Mouse (Mus musculus) spleen, adult 2 months (tissue): Measurements from ENCODE around the gene Ctdspl2. TPM values are rescaled to one million over a fixed set of nuclear protein-coding genes. Genes with fewer than 3 reads are reported as not detected.
"Not testable (repeated sequence)": the region's sequence is repeated elsewhere in the genome, so short reads cannot be mapped to it uniquely, and the experiment has no call there.

Source experiments
- DNase-seq, 2 experiments: peaks; one replicate each; pipeline versions ENCODE4 v3.0.0 to v3.0.0-alpha.2; 2012 to 2021; ENCODE audit warnings: low spot score in 2 of 2, low read depth in 1 of 2
- H3K27ac ChIP-seq: fragments of 200-500 bp; 2 replicates; pipeline ENCODE4 v1.5.1; 2012; ENCODE audit warnings: low read length, inconsistent platforms; ENCODE audit not compliant: insufficient read depth
- H3K27me3 ChIP-seq: fragments of 200-500 bp; 2 replicates; pipeline ENCODE4 v1.6.1; 2012; ENCODE audit warnings: mild to moderate bottlenecking, moderate library complexity, low read length, inconsistent platforms; ENCODE audit not compliant: control insufficient read depth, insufficient read depth
- H3K36me3 ChIP-seq: fragments of 200-500 bp; 2 replicates; pipeline ENCODE4 v1.6.1; 2012; ENCODE audit warnings: mild to moderate bottlenecking, low read length, inconsistent platforms; ENCODE audit not compliant: control insufficient read depth, insufficient read depth
- H3K4me1 ChIP-seq: fragments of 200-500 bp; 2 replicates; pipeline ENCODE4 v1.6.1; 2011; ENCODE audit warnings: inconsistent platforms; ENCODE audit not compliant: control insufficient read depth, insufficient read depth, insufficient read length
- H3K4me3 ChIP-seq: fragments of 200-500 bp; 2 replicates; pipeline ENCODE4 v1.5.1; 2011; ENCODE audit warnings: mild to moderate bottlenecking, inconsistent platforms; ENCODE audit not compliant: insufficient read depth, insufficient read length; ENCODE audit errors: extremely low read depth
- CTCF ChIP-seq: fragments of 200-500 bp; IDR thresholded peaks from 2 replicates; pipeline ENCODE4 v1.5.1; 2011; ENCODE audit warnings: mild to moderate bottlenecking, inconsistent platforms; ENCODE audit not compliant: insufficient read depth, insufficient read length, insufficient replicate concordance; ENCODE audit errors: extremely low read depth
- POLR2A ChIP-seq: fragments of 200-500 bp; IDR thresholded peaks from 2 replicates; pipeline ENCODE4 v1.6.1; 2011; ENCODE audit warnings: low read depth, low read length, inconsistent platforms
- WGBS: fragments of 180-500 bp; shearing (Covaris S2); methylation state at CpG from one replicate; pipeline ENCODE4 v1.1.7; 2018; 5-methylcytosine and 5-hydroxymethylcytosine counted together
- polyA plus RNA-seq: library from polyadenylated mRNA; depleted of rRNA; stranded (reverse); fragments of >200 nt; gene quantifications from 2 replicates; pipeline ENCODE4 v1.2.3, GENCODE M21; 2012

The Ctdspl2 gene
- polyA plus RNA-seq, 1 experiment, result 2.9 TPM

DNA sequence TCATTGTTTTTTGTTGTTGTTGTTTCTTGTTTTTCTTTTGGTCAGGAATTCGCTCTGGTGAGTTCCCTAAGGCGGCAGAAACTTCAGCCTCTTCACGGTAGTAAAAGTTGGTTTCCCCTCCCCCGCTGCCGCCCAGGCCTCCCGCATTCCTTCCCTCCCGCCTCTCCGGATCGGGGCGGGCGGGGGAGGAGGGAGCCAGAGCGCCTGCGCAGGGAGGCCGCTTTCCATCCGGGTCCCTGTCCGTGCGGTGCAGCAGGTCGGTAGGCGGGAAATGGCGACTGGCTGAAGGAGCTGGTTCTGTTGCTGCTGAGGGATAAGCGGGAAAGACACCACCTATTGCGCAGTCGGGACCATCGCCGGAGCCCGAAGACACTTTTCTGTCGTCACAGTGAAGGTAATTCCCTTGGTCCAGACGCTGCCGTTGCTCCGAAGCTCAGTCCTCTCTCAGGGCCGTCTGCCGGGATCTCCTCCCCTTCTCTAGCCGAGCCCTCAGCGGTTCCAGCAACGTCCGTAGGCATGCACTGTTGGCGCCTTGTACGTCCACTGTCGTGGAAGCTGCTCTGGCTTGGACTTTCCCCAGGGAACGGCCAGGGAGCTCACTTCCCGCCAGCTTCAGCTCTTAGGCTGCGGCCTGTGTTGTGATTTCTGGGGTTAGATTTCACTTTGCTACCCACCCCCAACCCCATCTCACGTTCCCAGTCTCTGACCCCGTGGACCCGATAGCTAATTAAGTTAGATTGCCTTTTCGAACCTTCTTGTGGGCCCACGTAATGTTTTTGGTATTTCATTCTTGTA lies 620 bp downstream of the Ctdspl2 start:
- Histone ChIP-seq H3K27me3 (no peaks in the 10 kb centered on the region), H3K4me1 (no peaks in the 10 kb centered on the region), H3K4me3 (peak overlapping the region; percentile 98), H3K36me3 (no peaks in the 10 kb centered on the region; the same call in 1 of the 2 replicates), H3K27ac (peak overlapping the region; percentile 88)
- DNase-seq, result peak; percentile 81 to 88
- WGBS, result under 1% methylated on average over 47 of the region's 47 CpGs
- TF ChIP-seq CTCF, result no peak
- peak; percentile 62; the same call in 1 of the 2 replicates for TF ChIP-seq POLR2A

DNA sequence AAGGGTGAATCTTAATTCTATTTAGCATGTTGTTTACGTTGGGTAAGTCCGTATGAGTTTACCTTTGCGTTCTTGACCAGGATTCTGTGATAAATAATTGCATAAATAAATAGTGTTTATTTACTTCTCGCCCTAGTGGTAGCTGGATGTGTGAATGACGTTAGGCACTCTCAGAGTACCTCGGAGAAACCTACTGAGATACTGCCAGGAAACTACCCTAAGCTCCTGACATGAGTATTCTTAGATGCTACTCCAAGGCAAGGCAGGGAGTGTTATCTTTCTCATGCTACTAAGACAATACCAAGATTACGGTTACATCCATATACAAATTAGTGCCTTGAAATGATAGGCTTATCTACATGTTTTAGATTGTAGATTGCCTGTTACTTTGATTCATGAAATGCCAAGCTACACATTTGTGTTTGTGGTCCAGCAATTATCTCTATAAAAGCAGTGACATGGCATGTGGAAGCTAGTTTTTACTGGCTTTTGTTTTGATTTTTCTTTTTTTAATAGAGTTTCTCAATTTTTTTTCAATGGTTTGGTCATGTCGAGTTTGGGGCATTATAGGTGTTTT lies 1.5 kb downstream of the Ctdspl2 start:
- no peaks in the 10 kb centered on the region for H3K27me3 ChIP-seq

DNA sequence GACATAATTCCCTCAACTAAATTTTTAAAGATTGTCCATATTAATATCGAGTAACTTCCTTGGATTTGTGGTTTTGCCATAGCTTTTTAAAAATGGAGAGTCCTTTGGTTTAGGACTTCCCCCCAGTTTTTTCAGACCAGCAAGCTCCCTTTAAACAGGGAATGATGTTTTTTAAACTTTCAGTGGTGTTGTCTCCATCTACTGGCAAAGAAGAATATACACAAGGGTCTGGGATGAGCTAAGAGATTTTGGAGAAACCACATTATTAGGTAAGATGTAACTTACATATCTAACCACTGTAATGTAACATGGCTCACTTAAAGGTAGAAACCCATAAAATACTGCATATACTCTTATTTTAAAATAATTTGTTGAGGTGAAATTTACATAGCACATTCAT lies 39.9 kb downstream of the Ctdspl2 start:
- 78% methylated on average over 1 of the region's 1 CpGs for WGBS
- no peaks in the 10 kb centered on the region for H3K4me1 ChIP-seq
- H3K27ac ChIP-seq, result no peak overlapping the region
- peaks cover 10% of the 10 kb centered on the region for H3K36me3 ChIP-seq
- H3K27me3 ChIP-seq, result no peaks in the 10 kb centered on the region
- TF ChIP-seq CTCF (no peak), POLR2A (no peak)
- DNase-seq, result no peak
- H3K4me3 ChIP-seq, result no peak overlapping the region

More for the DNA sequence above, 1.5 kb downstream of the Ctdspl2 start:
- DNase-seq, result no peak
- H3K27ac ChIP-seq, result no peak overlapping the region
- peak overlapping the region; percentile 98 for H3K4me3 ChIP-seq
- H3K36me3 ChIP-seq, result no peaks in the 10 kb centered on the region; the same call in 1 of the 2 replicates
- TF ChIP-seq CTCF, result no peak
- no peak for TF ChIP-seq POLR2A
- WGBS, result 6% methylated on average over 8 of the region's 8 CpGs
- H3K4me1 ChIP-seq, result no peaks in the 10 kb centered on the region

DNA sequence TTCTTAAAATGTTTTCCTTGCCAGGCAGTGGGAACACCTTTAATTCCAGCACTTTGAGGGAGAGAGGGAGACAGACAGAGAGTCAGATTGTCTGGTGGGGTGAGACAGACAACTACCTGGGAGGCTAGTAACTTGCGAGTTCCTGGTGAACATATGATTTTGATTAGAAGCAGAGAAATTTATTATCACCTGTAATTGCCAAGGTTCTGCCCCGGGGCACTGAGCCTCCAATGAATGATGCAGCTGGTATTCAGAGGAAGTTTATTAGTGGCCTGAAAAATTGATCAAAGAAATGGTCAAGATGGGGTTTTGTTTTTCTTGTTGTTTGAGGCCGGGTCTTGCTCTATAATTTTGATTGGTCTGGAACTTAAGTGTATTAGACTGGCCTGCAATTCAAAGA lies 53.0 kb downstream of the Ctdspl2 start:
- no peaks in the 10 kb centered on the region for H3K27me3 ChIP-seq
- H3K27ac ChIP-seq, result no peak overlapping the region
- WGBS, result 93% methylated on average over 3 of the region's 3 CpGs
- no peak for TF ChIP-seq POLR2A
- TF ChIP-seq CTCF, result no peak
- no peak for DNase-seq
- peaks cover 10% of the 10 kb centered on the region for H3K36me3 ChIP-seq
- no peaks in the 10 kb centered on the region for H3K4me1 ChIP-seq
- H3K4me3 ChIP-seq, result no peak overlapping the region

DNA sequence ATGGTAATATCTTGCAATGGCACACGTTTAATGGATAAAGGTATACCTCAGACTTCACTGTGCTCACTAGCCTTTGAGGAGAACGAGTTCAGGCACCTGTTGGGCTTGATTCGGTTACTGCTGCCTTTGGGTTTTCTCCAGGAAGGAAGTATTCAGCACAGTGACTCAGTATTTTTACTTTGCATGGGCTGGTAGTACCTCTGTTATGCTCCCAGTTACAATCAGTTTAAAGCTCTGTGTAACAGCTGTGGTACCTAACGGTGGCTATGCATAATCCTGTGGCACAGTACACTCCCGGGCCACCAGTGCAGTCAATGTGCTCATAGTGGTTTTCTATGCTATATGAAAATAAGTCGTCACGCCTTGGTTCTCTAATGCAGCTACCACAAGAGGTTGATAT lies 55.6 kb downstream of the Ctdspl2 start:
- Histone ChIP-seq H3K4me1 (no peaks in the 10 kb centered on the region), H3K36me3 (peaks cover 11% of the 10 kb centered on the region), H3K4me3 (no peak overlapping the region), H3K27ac (no peak overlapping the region), H3K27me3 (no peaks in the 10 kb centered on the region)
- TF ChIP-seq POLR2A (no peak), CTCF (no peak)
- 41% methylated on average over 7 of the region's 7 CpGs for WGBS
- no peak for DNase-seq

DNA sequence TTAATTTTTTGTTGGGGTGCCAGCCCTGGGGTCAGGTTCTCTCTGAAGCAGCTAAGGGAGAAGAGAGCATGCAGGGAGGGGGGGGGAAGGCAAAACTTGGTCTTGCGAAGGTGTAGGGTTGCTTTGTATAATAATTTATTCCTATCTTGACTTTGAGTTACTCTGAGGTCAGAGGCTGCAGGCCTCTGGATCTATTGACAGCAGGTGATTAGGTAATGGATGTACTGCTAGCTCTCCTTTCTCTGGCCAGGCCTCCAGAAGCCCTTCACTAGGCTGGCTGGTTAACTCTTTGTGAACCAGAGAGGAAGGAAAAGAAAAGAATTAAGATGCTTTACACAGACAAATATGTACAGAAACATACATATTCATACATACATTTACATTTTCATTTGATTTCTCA lies 62.9 kb downstream of the Ctdspl2 start:
- H3K27ac ChIP-seq, result no peak overlapping the region
- no peak overlapping the region for H3K4me3 ChIP-seq
- H3K36me3 ChIP-seq, result peaks cover 1% of the 10 kb centered on the region; the same call in 1 of the 2 replicates
- TF ChIP-seq POLR2A (no peak), CTCF (no peak)
- no peaks in the 10 kb centered on the region for H3K27me3 ChIP-seq
- no peak for DNase-seq
- WGBS, result 93% methylated on average over 1 of the region's 1 CpGs
- H3K4me1 ChIP-seq, result no peaks in the 10 kb centered on the region

DNA sequence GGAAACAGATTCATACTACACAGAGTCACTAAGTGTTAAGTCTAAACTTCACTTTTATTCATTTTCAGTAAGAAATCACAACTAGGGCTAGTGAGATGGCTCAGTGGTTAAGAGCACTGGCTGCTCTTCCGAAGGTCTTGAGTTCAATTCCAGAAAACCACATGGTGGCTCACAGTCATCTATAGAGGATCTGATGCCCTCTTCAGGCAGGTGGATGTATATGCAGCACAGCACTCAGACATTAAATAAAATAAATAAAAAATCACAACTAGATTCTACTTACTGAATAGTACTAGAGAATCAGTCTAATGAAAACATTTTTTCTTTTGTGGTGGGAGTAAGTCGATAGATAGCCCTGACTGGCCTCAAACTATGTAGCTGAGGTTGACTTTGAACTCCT lies 66.5 kb downstream of the Ctdspl2 start:
- H3K27me3 ChIP-seq, result no peaks in the 10 kb centered on the region
- DNase-seq, result peak in 1 of 2 experiments; percentile 21
- WGBS, result 56% methylated on average over 2 of the region's 2 CpGs
- H3K27ac ChIP-seq, result no peak overlapping the region
- H3K4me1 ChIP-seq, result no peaks in the 10 kb centered on the region
- no peak for TF ChIP-seq CTCF
- TF ChIP-seq POLR2A, result no peak
- no peak overlapping the region for H3K4me3 ChIP-seq
- H3K36me3 ChIP-seq, result no peaks in the 10 kb centered on the region

DNA sequence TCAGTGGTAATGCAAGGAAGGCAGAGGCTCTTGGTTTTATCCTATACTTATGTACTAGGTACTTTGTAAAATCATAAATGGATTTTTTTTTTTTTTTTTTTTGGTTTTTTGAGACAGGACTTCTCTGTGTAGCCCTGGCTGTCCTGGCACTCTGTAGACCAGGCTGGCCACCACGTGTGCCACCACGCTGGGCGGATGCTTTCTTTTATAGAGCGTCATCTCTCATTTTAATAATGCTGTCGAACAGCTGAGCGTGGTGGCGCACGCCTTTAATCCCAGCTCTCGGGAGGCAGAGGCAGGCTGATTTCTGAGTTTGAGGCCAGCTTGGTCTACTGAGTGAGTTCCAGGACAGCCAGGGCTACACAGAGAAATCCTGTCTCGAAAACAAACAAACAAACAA lies 71.3 kb downstream of the Ctdspl2 start:
- H3K4me3 ChIP-seq, DNase-seq, H3K36me3 ChIP-seq, H3K4me1 ChIP-seq, H3K27me3 ChIP-seq, H3K27ac ChIP-seq: not testable (repeated sequence)
- WGBS, result 94% methylated on average over 10 of the region's 10 CpGs
